Mouse (Mus musculus) E14TG2a.4 (cell line): ENCODE measurements around the gene Lrrc7.

Experiments used
- CTCF ChIP-seq: conservative IDR thresholded peaks from 2 replicates; pipeline ENCODE4 v1.5.1; 2014; ENCODE audit warnings: low read length
- NANOG ChIP-seq: IDR thresholded peaks from 2 replicates; pipeline ENCODE4 v1.6.1; 2014; ENCODE audit warnings: borderline replicate concordance, low read length, mixed read lengths

GRCm38 (mm10) chr3:158340808-158341207 lies 221.2 kb downstream of the Lrrc7 start:
- TF ChIP-seq CTCF: no peak
- no peak for TF ChIP-seq NANOG
